Mouse (Mus musculus): Measurements from ENCODE around the gene Eaf2. TPM values are rescaled to one million over a fixed set of nuclear protein-coding genes. Genes with fewer than 3 reads are reported as not detected.

The Eaf2 gene
- polyA plus RNA-seq, 1 experiment = 3.1 TPM

DNA sequence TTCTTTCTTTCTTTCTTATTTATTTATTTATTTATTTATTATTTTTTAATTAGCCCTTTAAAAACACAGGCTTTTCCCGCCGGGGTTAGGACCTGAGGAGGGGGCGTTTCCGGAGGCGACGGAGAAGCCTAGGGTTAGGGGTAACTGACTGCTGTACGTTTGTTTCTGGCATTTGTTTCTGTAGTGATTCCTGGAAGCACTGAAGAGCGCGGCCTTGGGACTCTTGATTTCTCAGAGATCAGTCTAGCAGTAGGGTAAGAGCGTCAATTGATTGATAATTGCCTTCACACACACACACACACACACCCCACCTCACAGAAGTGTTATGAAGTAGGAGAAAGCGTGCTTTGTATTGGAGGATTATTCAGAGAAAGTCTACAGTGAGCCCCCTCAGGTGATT lies 46.0 kb downstream of the Eaf2 start:
- 4% methylated on average over 11 of the region's 11 CpGs for WGBS
- Histone ChIP-seq H3K27ac (ENCODE audit: insufficient read depth, low read length) (no peak overlapping the region), H3K4me3 (replicated peaks; ENCODE audit: insufficient read depth, low read depth, low read length) (peak overlapping the region; percentile 63), H3K27me3 (ENCODE audit: control insufficient read depth, insufficient read depth, low read length) (no peaks in the 10 kb centered on the region; the same call in 1 of the 2 replicates), H3K4me1 (ENCODE audit: control insufficient read depth, insufficient read depth, low read length) (no peaks in the 10 kb centered on the region)
- TF ChIP-seq CTCF (IDR thresholded peaks at IDR 0.05; ENCODE audit: borderline replicate concordance, insufficient read depth, low read depth, low read length) = no peak
- no peak for TF ChIP-seq POLR2A (IDR thresholded peaks at IDR 0.05; ENCODE audit: borderline replicate concordance, insufficient read depth, low read length)
- no peak for DNase-seq

DNA sequence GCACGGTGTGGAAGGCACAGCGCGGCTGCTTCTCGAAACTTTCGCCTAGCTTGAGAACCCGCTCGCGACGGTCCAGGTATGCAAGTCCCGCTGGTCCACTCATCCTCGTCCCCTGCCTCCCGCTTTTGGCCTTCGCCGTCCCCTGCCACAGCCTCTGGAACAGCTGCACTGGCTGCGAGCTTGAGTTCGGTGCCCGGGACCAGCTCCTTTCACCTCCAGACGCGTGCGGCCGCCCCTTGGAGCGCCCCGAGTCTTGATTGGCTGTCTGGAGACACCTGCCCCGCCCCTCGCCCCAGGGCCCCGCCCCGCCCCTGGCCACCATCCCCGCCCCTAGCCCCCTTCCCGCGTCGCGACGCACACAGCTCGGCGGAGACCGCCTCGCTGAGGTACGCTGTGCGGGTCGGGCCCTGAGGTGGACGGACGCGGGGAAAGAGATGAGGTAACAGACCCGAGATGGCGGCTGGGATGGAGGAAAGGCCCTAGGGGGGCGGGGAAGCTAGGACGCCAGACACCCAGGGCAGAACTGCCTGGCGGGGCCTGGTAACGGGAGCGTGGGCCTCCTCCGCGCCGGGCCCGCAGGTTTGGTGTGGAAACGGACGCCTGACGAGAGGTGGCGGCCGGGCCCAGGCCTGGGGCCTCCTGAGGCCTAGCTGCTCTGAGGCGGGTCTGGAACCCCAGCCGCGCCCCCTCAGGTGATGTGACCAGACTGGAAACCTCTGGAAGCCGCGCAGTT lies 46.6 kb downstream of the Eaf2 start, which contains the start of gene Iqcb1:
TSS of gene Iqcb1 (plus strand) at position 332 of the 733 bp plus-strand sequence.
- H3K4me3 ChIP-seq (replicated peaks; ENCODE audit: insufficient read depth, low read depth, low read length) = peak within 1 kb of the TSS; percentile 63
- H3K4me1 ChIP-seq (ENCODE audit: control insufficient read depth, insufficient read depth, low read length) = no peaks in the 10 kb centered on the region
- H3K27ac ChIP-seq (ENCODE audit: insufficient read depth, low read length) = 0 out of 2 replicates have a peak within 1 kb of the TSS, but pooled peaks have one; percentile 5
- H3K27me3 ChIP-seq (ENCODE audit: control insufficient read depth, insufficient read depth, low read length) = no peaks in the 10 kb centered on the region; the same call in 1 of the 2 replicates
- DNase-seq = peak; percentile 84 to 85
- TF ChIP-seq CTCF (IDR thresholded peaks at IDR 0.05; ENCODE audit: borderline replicate concordance, insufficient read depth, low read depth, low read length) (no peak), POLR2A (IDR thresholded peaks at IDR 0.05; ENCODE audit: borderline replicate concordance, insufficient read depth, low read length) (peak; percentile 70)
- WGBS = under 1% methylated on average over 64 of the region's 64 CpGs

GRCm38 (mm10) chr16:36827611-36828053 lies 47.2 kb downstream of the Eaf2 start:
- peak overlapping the region; percentile 63 for H3K4me3 ChIP-seq (replicated peaks; ENCODE audit: insufficient read depth, low read depth, low read length)

GRCm38 (mm10) chr16:36821474-36821873 lies 53.3 kb downstream of the Eaf2 start:
- TF ChIP-seq POLR2A (IDR thresholded peaks at IDR 0.05; ENCODE audit: borderline replicate concordance, insufficient read depth, low read length) (no peak), CTCF (IDR thresholded peaks at IDR 0.05; ENCODE audit: borderline replicate concordance, insufficient read depth, low read depth, low read length) (no peak)
- H3K4me1 ChIP-seq (ENCODE audit: control insufficient read depth, insufficient read depth, low read length) = no peaks in the 10 kb centered on the region
- DNase-seq = no peak
- H3K27me3 ChIP-seq (ENCODE audit: control insufficient read depth, insufficient read depth, low read length) = no peaks in the 10 kb centered on the region; the same call in 1 of the 2 replicates
- H3K27ac ChIP-seq (ENCODE audit: insufficient read depth, low read length) = no peak overlapping the region
- H3K4me3 ChIP-seq (replicated peaks; ENCODE audit: insufficient read depth, low read depth, low read length) = no peak overlapping the region
- WGBS = 23% methylated on average over 3 of the region's 3 CpGs

More at GRCm38 (mm10) chr16:36827611-36828053, 47.2 kb downstream of the Eaf2 start:
- Histone ChIP-seq H3K27me3 (ENCODE audit: control insufficient read depth, insufficient read depth, low read length) (no peaks in the 10 kb centered on the region; the same call in 1 of the 2 replicates), H3K4me1 (ENCODE audit: control insufficient read depth, insufficient read depth, low read length) (no peaks in the 10 kb centered on the region), H3K27ac (ENCODE audit: insufficient read depth, low read length) (no peak overlapping the region)
- no peak for TF ChIP-seq POLR2A (IDR thresholded peaks at IDR 0.05; ENCODE audit: borderline replicate concordance, insufficient read depth, low read length)
- TF ChIP-seq CTCF (IDR thresholded peaks at IDR 0.05; ENCODE audit: borderline replicate concordance, insufficient read depth, low read depth, low read length) = no peak
- 6% methylated on average over 11 of the region's 11 CpGs for WGBS
- DNase-seq = no peak

- no peak overlapping the region for H3K27ac ChIP-seq (ENCODE audit: insufficient read depth, low read length)
- DNase-seq = no peak
- no peak for TF ChIP-seq CTCF (IDR thresholded peaks at IDR 0.05; ENCODE audit: borderline replicate concordance, insufficient read depth, low read depth, low read length)
- no peak for TF ChIP-seq POLR2A (IDR thresholded peaks at IDR 0.05; ENCODE audit: borderline replicate concordance, insufficient read depth, low read length)
- no peaks in the 10 kb centered on the region for H3K4me1 ChIP-seq (ENCODE audit: control insufficient read depth, insufficient read depth, low read length)
- H3K27me3 ChIP-seq (ENCODE audit: control insufficient read depth, insufficient read depth, low read length) = no peaks in the 10 kb centered on the region; the same call in 1 of the 2 replicates
- 86% methylated on average over 3 of the region's 3 CpGs for WGBS
- H3K4me3 ChIP-seq (replicated peaks; ENCODE audit: insufficient read depth, low read depth, low read length) = no peak overlapping the region
Observed at GRCm38 (mm10) chr16:36820747-36821146, 54.1 kb downstream of the Eaf2 start.

DNA sequence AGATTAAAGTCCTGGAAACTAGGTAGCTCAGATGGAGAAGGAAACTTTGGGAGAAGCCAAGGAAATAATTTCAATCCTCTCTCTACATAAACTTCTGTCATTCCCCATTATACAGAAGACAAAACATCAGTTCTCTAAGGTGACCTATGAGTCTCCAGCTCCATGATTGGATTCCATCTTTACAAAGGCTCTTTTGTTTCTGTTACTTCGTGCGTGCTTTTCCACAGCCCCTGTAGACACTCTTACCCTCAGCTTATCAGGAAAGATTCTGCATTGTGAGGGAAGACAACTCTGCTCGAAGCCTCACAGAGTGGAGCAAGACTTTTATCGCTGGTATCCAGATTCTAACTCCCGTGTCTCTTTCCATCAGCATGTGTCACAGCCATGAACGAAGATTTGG lies 54.8 kb downstream of the Eaf2 start:
- Histone ChIP-seq H3K27ac (ENCODE audit: insufficient read depth, low read length) (no peak overlapping the region), H3K27me3 (ENCODE audit: control insufficient read depth, insufficient read depth, low read length) (no peaks in the 10 kb centered on the region; the same call in 1 of the 2 replicates), H3K4me3 (replicated peaks; ENCODE audit: insufficient read depth, low read depth, low read length) (no peak overlapping the region), H3K4me1 (ENCODE audit: control insufficient read depth, insufficient read depth, low read length) (no peaks in the 10 kb centered on the region)
- WGBS = 49% methylated on average over 6 of the region's 6 CpGs
- no peak for DNase-seq
- TF ChIP-seq POLR2A (IDR thresholded peaks at IDR 0.05; ENCODE audit: borderline replicate concordance, insufficient read depth, low read length) (no peak), CTCF (IDR thresholded peaks at IDR 0.05; ENCODE audit: borderline replicate concordance, insufficient read depth, low read depth, low read length) (no peak)

- Histone ChIP-seq H3K4me1 (ENCODE audit: control insufficient read depth, insufficient read depth, low read length) (no peaks in the 10 kb centered on the region), H3K27ac (ENCODE audit: insufficient read depth, low read length) (no peak overlapping the region), H3K27me3 (ENCODE audit: control insufficient read depth, insufficient read depth, low read length) (no peaks in the 10 kb centered on the region), H3K4me3 (replicated peaks; ENCODE audit: insufficient read depth, low read depth, low read length) (no peak overlapping the region)
- 19% methylated on average over 7 of the region's 7 CpGs for WGBS
- TF ChIP-seq CTCF (IDR thresholded peaks at IDR 0.05; ENCODE audit: borderline replicate concordance, insufficient read depth, low read depth, low read length) = peak; percentile 53
- TF ChIP-seq POLR2A (IDR thresholded peaks at IDR 0.05; ENCODE audit: borderline replicate concordance, insufficient read depth, low read length) = no peak
- peak; percentile 57 to 78 for DNase-seq
Observed at GRCm38 (mm10) chr16:36817321-36817926, 57.4 kb downstream of the Eaf2 start.
